Mouse (Mus musculus) kidney, postnatal 36 days (tissue): ENCODE measurements around the gene Setd2.

Experiments
- DNase-seq, 2 experiments: peaks; one replicate each; pipeline ENCODE4 v3.0.0; 2021 to 2022; ENCODE audit warnings: mixed read lengths in 2 of 2

Setd2 gene

DNA sequence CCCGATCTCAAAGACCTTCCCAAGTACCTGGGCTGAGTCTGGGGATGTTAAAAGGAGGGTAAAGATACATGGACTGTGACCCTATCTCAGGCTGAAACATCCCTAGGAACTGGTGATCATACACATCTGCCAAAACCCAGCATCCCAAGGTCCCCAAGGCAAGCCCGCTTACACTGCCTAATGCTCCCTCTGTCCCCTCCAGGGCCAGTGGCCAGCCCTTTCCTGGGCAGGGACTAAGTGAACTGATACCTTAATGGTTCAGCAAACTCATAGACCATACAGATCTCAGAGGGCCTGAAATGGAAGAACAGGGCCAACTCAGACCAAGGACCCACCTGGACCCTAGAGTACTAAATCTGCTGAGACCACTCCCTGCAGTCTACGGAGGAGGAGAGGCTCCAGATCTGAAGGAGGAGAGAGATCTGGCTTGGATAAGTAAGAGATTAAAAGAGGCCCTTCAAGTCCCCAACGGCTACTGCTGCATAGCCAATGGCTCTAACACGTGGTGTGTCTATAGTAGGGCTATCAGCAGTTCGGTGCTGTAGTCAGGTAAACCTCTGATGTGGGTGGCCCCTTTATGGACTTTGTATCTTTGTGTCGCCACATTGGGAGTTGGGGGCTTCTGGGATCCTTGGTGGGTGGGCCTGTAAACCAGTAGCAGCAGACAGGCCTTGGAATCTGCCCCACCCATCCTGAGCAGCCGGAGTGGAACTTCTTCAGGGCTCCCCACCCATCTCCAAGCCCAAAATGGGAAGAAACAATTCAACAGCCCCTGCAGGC is 91.2 kb downstream of the Setd2 start:
- DNase-seq, result no peak

DNA sequence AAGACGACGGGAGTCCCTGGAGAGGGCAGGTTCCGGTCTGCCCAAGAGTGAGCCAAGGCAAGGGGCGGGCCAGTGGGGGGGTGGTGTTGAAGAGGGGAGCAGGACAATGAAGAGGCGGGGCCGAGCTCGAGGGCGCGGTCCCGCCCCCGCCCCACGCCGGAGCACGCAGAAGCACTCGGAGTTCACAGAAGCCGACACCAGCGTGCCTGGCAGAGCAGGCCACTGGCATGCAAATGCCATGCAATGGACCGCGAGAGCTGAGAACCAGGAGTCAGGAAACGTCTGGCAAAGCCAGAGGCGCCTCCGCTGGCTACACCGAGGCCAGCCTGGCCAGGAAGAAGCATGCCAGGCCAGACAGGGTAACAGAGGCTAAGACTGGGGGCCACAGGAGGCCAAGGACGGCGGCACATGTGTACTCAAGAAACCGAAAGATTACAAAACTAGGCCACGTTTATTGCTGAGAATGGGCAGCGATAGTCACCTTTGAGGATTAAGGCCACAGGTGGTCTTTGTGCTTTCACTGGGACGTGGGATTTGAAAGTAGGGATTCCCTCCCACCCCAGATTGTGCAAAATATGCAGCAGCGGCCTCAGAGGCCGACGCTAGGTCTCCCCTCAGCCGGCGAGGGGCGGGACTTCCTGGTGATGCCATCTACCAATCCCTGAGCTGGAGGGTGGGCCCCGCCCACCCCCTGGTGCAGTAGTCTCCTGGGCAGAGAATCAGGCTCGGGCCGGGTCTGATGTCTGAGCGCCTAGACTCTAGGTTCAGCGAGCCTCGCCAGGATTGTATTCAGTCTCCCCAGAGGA is 92.2 kb downstream of the Setd2 start, which contains the start of gene Nradd:
Gene Nradd, minus strand, starts transcription at position 92 of the 806 bp plus-strand sequence.
- peak; percentile 93 for DNase-seq

DNA sequence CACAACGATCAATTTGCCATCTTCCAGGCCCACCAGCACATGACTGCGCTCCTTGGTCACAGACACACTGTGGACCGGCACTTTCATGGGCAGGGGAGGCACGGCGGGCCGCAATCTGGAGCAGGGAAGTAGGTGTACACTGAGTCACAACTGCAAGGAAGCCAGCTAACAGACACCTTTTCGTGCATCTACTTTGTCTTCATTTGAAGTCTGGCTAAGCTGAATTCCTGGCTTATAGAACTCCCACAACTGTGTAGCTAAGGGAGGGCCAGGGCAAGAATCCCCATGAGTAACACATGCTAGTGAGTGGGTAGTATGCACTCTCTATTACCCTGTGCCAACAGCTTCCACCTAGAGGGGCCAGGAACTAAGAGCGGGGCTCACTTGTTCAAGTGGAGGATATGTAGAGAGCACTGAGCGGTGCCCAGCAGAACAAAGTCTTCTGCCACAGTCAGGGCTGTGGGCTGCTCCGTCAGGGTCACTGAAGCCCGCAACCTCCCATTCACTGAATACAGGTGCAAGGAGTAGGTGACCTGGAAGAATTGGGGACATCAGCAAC is 93.0 kb downstream of the Setd2 start:
- no peak for DNase-seq

DNA sequence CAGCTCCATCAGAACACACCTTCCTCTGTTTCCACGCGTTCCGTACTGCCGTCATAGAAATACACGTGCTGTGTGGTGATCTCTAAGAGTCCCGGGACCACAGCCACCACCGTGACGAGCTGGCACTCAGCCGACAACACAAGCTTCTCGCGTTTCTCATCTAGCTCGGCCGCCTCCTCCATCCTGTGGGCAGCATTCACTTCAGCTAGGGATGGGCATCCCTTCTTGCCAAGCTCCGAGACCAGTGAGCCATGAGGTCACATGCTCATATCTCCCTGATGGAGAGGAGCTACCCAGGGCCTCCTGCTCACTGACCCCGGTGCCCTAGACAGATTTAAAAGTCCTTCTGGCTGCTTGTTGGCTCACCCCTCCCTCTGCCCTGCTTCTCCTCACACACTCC is 97.8 kb downstream of the Setd2 start:
- peak; percentile 67 to 80 for DNase-seq

DNA sequence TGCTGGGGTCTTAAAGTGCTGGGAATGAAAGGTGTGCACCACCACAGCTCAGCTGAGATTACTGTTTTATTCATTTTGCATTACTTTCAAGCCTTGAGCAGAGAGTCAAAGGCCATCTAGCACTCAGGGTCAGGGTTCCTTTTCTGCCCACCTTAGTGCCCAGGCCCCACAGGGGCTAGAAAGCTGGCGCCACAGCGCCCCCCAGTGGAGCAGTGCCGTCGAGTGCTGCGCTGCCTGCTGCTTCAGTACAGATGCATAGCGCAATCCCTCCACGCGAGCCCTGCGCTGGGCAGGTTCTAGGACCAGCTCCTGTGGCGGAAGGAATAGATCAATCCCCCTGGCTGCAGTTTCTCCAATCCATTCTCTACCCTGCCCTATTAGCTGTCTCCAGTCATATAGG is 98.8 kb downstream of the Setd2 start:
- DNase-seq, result peak in 1 of 2 experiments; percentile 82

DNA sequence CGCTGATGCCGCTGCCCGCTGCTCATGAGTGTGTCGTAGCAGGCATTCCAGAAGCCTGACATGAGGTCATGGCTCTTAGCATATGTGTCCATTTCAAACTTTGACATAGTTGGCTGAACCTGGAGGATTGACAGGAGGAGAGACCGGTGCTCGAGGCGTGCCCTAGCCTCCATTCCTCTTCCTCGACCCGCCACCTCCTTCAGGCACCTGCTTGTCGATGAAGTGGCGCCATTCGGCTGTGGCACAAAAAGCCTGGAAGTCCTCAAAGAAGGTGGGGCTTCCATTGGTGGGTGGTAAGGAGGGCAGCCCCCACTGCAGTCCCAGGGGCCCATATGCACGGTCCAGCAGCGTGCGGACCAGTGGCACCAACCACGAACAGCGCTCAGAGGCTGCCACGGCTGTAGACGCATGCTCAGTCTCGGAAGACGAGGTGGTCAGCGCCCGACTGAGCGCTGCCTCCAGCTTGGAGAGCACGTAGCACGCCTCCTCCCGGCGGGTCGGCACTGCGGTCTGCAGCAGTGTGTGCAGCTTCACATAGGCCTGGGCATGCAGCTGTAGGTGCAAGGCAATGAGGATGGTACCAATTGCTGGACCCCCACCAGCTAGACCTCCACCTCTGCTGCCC is 99.4 kb downstream of the Setd2 start:
- DNase-seq, result no peak

DNA sequence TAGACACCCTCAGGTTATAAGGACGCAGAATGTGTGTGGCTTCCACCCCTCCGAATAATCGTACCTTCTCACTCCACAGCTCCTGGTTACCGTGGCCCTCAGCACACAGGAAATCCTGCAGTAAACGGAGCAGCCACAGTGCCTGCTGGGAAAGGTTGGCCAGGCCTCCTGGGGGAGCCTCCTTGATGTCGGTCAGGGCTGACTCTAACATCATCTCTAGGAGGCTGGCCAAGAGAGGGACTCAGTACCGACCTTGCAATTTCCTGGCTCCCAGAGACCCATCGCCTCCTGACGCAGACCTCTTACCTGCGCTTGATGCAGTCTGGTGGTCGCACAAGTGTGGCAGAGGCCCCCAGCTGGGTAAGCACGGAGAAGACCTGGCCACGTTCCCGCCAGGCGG is 100.3 kb downstream of the Setd2 start:
- DNase-seq, result no peak

DNA sequence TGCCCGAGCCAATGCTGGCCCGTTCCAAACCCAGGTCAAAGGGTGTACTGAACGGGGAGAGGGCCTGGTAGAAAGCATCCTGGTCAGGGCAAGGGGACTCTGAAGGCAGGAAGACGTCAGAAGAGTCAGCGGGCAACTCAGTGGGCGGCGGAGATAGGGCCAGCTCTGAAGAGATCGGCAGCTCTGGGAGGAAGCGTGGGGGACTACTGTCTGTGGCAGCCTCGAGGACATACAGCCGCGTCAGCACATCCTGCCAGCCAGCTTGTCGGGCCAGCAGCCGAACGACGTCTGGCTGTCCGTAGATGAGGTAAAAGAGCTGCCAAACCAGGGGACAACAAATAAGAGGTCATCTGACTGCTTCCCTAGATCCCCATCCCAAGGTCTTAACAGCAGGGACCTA is 101.5 kb downstream of the Setd2 start:
- no peak for DNase-seq

DNA sequence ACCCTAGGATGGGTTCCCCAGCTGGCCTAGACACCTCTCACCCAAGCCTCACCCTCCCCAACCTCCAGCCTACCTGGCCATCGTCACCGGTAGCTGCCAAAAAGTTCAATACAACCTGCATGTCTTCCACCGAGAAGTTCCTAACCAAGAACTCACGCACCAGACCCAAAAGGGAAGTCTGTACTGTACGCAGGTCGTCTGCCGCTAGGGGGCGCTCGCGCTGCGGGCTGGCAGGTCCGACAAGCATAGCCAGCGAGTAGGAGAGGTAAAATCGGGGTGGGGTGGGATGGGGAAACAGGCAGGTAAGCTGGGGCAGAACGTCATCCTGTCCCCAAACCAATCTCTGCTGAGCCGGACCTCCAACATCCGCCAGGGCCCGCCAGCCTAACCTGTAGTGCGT is 102.8 kb downstream of the Setd2 start:
- peak; percentile 90 to 99 for DNase-seq

DNA sequence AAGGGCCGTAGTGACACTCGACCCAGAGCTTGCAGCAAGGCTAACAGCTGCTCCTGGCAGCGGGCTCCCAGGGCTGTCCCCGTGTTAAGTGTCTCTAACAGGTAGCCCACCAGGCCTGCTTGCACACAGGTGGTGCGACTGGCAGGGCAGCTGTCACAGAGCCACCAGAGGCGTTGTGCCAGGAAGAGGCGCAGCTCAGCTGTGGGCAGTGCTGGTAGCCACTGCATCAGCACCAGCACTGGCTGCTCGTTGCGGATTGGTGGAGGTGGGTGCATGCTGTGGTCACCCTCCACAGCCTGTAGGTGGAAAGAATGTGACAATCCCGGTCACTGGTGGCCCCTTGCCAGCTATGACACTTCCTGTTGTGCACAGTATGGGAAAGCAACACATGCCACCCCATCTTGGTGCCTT is 106.2 kb downstream of the Setd2 start:
- no peak for DNase-seq

DNA sequence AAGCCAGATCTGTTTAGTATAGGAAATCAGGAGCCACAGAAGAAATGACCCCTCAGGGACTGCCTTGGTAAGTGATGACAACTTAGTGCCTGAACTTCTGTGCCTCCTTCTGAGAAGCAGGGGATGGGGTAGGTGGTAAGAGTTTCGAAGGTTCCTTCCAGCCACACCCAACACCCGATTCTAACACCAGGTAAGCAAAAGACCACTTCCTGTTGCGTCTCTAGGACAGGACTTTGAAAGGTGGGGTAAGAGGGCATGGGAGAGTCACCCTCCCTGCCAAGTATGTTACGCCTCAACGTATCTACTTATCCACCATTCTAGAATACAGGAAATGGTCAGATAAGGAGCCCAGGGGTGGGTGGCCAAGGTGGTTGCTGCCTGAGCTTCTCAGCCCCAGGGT is 108.6 kb downstream of the Setd2 start:
- no peak for DNase-seq

DNA sequence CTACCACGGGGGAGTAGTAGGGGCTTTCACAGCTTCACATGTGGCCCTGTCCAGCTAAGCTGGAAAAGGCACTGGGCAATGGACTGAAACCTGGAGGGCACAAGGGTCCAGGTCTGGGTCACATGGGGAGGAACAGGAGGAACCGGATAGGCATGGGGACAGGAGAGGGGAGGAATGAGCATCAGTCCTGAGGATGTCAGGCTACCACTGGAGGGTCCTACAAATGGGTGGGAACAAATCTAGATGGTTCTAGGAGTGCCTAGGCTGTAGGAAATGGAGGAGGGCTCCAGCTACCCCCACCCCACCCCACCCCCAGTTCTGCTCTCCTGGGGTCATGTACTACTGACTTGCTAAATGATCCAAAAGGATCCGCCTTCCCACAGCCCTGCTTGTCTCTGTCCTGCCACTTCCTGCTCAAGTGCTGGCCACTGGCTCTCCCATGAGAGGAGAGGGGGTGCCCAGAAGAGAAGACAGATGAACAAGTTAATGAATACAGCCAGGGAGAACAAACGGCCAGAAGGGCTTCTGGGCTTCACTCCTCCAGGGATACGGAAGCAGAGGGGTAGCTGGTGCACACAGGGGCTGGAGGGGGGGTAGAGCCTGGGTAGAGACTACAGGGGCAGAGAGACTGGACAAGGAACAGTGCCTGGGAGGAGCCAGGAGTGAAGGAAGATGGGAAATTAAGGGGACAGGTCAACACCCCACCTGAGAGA is 110.6 kb downstream of the Setd2 start:
- DNase-seq, result peak; percentile 34 to 60

DNA sequence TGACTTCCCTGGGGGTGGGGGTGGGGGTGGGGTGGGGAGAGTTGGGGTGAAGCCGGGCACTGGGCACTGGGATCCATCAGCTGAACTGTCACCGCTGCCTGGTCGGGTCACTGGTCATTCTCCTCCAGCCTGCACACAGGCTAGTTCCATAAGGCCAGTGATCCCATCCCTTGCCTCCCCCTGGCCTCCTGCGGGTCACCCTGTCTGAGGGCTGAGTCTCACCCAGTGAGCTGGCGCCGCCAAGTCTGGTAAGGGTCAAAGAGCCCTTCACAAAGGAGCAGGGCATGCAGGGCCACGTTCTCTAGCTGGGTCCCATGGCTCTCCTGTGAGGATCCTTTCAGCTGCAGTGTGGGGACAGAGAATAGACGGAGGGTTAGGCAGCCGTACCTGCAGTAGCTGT is 111.4 kb downstream of the Setd2 start:
- DNase-seq, result peak; percentile 78 to 86

DNA sequence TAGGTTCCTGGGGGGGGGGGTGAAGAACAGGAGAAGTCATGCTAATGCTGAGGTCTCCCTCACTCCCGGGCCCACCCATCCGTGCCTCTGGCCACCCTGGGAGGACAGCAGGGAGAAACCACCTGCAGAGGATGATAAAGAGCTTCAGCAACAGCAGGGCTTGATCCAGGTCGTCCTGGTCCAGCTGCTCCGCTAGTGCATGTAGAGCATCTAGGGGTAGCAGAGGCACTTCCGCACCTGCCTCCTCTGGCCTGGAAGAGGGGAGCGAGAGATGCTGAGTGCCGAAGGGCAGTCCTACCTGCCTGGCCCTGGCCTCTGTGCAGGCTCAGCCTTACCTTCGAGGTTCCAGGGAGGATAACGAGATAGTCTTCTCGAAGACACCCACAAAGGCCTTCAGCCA is 111.9 kb downstream of the Setd2 start:
- DNase-seq, result no peak

DNA sequence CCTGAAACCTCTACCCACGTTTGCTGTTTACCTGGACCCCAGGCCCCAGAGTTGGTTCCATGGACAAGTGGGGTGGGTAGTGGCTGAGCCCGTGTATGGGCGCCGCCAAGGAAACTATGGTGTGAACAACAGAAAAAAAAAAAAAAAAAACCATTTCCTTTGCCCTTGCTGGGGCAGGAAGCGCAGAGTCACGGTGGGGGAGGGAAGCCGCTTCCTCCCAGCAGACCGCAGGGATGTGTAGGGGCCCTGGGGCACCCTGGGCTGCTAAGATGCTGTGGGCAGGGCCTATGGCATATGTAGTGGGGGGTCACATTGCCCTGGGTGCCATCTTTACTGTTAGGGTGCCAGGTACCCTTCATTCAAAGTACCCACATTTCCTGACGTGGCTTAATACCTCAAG is 112.8 kb downstream of the Setd2 start:
- DNase-seq, result peak in 1 of 2 experiments; percentile 45

DNA sequence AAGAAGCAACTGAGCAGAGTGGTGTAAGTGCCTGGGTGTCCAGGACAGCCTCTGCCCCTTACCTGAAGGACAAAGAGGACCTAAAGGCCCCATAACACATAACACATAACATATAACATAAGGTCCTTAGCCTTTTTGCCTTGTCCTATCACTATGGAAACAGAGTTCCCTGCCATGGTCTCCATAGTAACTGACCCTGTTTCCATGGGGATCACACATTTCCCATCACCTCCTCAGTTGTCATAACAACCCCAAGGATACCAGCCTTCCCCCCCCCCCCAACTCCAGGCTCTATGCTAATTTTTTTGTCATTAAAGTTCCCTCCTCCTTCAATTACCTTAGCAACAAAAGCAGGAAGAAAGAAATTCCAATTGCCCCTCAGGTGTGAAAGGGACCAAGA is 117.4 kb downstream of the Setd2 start:
- DNase-seq, result no peak

DNA sequence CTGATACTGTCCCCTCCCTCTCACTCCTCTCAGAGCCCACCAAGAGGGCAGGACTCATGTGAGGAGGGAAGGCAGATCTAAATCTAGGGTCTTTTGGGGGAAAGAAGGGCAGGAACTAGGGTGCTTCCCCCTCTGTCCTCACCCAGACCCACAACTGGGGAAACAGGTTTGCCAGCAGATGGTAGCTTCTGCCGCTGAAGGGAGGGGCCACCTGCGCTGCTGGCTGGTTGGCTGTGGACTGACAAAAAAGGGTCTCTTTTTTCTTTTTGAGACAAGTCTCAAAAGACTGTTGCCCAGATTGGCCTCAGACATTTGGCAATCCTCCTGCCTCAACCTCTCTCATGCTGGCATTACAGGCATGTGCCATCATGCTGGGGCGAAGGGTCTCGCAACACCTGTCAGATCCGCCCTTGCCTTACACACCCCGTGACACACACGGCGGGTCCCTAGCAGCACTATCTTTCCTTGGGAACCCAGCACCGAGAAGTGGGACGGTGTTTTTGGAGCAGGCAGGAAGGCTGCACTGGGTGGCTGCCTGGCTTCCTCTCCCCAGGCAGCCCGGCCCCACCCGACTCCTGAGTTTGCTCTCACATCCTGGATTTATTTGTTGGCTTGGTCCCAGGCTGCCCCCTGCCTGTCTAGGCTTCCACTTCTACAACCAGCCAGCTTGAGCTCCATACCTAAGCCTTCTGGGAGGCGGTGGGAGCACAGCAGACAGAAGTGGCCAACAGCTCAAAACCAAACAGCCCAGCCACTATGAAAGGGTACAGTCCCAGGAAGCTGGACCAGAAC is 119.7 kb downstream of the Setd2 start:
- DNase-seq, result peak; percentile 80

DNA sequence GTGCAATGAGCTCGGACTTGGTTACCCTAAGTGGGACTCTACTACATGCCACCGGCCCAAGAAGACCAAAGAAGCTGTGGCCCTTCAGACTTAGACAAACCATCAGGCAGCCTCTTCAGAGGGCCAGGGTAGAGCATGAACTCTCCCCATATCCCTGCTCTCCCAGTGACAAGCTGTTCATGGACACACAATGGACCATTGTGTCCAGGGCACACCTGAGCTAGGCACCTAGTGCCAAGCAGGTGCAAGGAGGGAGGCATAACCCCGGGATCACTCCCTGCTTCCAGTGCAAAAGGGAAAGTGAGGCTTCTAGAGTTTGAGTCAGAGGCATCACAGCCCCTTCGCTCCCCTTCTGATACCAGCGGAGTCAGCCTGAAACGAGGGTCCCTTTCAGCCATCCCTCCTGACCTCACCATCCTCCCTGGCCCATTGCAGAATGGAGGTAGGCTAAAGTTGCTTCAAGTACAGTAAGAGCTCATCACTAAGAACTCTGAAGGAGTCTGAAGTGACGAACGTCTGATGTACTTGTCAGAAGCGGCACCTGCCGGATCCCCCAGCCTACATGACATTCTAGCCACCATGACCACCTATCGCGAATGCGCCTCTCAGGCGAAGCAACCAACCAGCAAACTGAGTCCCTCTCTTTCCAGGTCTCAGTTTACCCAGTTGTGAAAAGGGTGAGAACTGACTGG is 120.7 kb downstream of the Setd2 start:
- DNase-seq, result no peak

DNA sequence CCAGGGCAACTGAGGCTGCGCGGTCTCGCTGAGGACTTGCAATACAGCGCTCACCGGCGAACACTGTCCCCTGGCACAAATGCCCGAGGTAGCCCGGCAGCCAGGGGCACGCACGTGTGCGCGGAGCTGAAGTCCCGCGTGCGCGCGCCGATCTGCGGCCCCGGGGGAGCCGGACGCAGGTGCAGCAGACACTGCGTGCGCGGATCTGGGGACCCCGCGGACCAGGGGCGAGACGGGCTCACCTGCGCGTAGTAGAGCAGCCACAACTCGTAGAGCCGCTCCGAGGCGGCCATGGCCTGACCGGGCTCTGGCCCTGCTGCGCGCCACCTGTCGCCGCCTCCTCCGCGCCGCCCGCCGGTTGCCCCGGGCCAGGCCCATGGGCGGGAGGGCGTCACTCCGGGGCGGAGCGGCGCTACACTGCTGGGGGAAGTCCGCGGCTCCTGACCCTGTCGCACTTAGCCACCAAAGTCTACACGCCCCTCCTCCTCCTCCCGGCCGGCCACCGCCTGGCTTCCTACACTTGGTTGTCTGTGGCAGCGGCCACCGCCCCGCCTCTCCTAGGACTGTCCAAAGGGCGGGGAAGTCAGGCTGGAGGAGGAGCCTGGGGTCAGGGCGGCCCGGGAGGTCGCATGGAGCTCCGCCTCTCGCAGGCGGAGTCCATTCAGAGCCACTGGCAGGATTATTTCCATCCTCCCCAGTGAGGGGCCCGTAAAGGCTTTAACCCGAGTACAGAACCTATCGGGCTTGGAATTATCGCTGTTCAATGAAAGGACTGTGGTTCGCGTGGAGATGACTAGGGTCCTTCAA is 121.5 kb downstream of the Setd2 start, which contains the start of gene Nbeal2:
Gene Nbeal2, minus strand, starts transcription at position 507 of the 807 bp plus-strand sequence.
- DNase-seq, result peak; percentile 97 to 99
